In the genomic region with DNA sequence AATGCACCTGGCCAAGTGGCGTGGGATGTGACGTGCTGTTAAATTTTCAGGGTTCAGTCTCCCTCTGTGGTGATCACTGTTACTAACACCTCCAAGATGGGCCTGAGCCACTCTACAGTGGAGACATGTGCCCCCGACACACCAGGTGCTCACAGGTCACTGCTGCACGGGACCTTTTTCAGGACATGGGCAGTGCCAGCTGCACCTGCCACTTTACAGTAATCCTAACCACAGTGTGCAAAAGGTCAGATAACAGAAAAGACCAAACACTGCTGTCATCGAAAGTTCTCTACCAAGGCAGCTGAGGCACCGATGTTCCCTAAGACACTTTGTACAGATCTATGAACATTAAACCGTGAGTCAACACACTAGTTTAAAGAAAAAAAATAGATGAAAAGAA, we compare ENCODE assay signal across 17 mouse cellular contexts. TPM values are rescaled to one million over a fixed set of nuclear protein-coding genes. Genes with fewer than 3 reads are reported as not detected.
"Had no signal": no experiment of that assay in that cellular context is flagged by ENCODE, and none has a peak within 500 bp of the region (broad histone marks: within the 10 kb centered on the region; RNA-seq: fewer than 3 reads in every experiment).

No protein-coding gene starts in this region.

- H3K9ac ChIP-seq: limb, embryonic 13.5 days; liver, embryonic 15.5 days; midbrain, embryonic 12.5 days; neural tube, embryonic 12.5 days had no signal

- H3K27ac ChIP-seq: kidney, postnatal 0 days; limb, embryonic 13.5 days; liver, embryonic 15.5 days; midbrain, embryonic 12.5 days; neural tube, embryonic 12.5 days had no signal

- H3K4me2 ChIP-seq: limb, embryonic 13.5 days; liver, embryonic 11.5 days; liver, embryonic 15.5 days; midbrain, embryonic 12.5 days; neural tube, embryonic 12.5 days had no signal

- H3K9me3 ChIP-seq: limb, embryonic 13.5 days; liver, embryonic 15.5 days; megakaryocyte, embryonic 14.5 days; midbrain, embryonic 12.5 days; neural tube, embryonic 12.5 days had no signal

- H3K4me1 ChIP-seq: limb, embryonic 13.5 days; liver, embryonic 15.5 days; neural tube, embryonic 12.5 days had no signal

- DNase-seq: kidney, adult 9 months; kidney, postnatal 4 days; left cerebral cortex, postnatal 4 days; lung, postnatal 4 days; thymus, adult 18-20 months; thymus, postnatal 14 days had no signal

- H3K4me3 ChIP-seq: limb, embryonic 13.5 days; liver, embryonic 15.5 days; megakaryocyte, embryonic 14.5 days; midbrain, embryonic 12.5 days; neural tube, embryonic 12.5 days had no signal

- H3K27me3 ChIP-seq: limb, embryonic 13.5 days; liver, embryonic 15.5 days; megakaryocyte, embryonic 14.5 days; midbrain, embryonic 12.5 days; neural tube, embryonic 12.5 days had no signal

RNA-seq across cellular contexts. Expression of a gene that starts 46.5 kb away (rescaled TPM):
- total RNA-seq: neutrophil, adult 5-6 weeks had no signal
- polyA plus RNA-seq: midbrain, embryonic 12.5 days had no signal

RNA-seq across cellular contexts. Expression of a gene that starts 50.2 kb away (rescaled TPM):
- total RNA-seq: layer of hippocampus, adult 8-10 months; neutrophil, adult 5-6 weeks had no signal
- polyA plus RNA-seq: intestine, embryonic 14.5 days; kidney, postnatal 0 days; limb, embryonic 13.5 days; liver, embryonic 11.5 days; liver, embryonic 15.5 days; lung, embryonic 16.5 days; midbrain, embryonic 12.5 days; neural tube, embryonic 12.5 days had no signal
